Mouse (Mus musculus) cerebellum, adult 18-20 months (tissue): Measurements from ENCODE around the gene Olfr398.

Experiments used
- DNase-seq, 2 experiments: peaks; one replicate each; pipeline ENCODE4 v3.0.0; 2021

The Olfr398 gene

GRCm38 (mm10) chr11:73990307-73990706 is at the start of gene Olfr398:
TSS of gene Olfr398 (minus strand) at chr11:73990407.
- DNase-seq, result no peak

DNA sequence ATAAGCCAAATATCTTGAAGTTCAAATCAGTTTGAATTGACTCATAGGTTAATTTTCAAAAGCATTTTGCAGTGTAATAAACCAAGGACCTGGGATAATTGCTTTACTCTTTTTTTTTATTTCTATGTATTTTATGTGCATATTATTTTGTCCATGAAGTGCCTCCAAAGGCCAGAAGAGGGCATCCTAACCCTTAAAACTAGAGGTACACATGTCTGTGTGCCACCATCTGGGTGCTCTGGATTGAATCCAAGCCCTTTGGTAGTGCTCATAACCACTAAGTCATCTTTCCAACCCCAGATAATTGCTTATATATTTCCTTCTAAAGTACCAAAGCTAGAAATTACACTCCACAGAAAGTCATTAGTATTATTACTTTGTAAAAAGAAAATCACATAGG is 2.9 kb upstream of the Olfr398 start:
- peak; percentile 3 to 6 for DNase-seq

GRCm38 (mm10) chr11:73960517-73960916 is 29.7 kb downstream of the Olfr398 start, which contains the start of gene Olfr397:
TSS of gene Olfr397 (plus strand) at chr11:73960817.
- DNase-seq, result no peak

DNA sequence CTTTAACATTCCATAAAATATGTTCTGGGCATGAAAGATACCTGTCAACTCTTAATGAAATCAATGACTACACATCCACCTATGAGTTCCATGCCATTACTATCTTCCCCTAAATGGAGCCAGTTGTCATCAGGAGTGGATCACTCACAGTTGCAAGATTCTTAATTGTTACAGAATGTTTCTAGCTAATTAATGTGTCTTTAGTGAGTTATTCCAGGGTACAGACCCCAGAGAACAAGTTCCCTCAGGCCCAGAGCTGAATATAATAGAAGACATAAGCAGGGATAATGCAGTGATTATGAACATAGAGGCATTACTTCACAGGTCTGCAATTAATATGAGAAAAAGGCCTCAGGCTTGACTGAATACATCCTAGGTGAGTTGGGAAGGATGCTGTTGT is 53.8 kb downstream of the Olfr398 start, which contains the start of gene Olfr23:
Olfr23 (plus strand) TSS at position 301 of the 400 bp plus-strand sequence.
- DNase-seq, result no peak
